Mouse (Mus musculus) kidney, adult 2 months (tissue): ENCODE data around the gene Vgll2.

ENCODE experiments used
- CTCF ChIP-seq: fragments of 200-500 bp; conservative IDR thresholded peaks from 2 replicates; pipeline ENCODE4 v1.5.1; 2011; ENCODE audit warnings: low read depth, mild to moderate bottlenecking, control low read depth, low read length, moderate library complexity, mixed read lengths; ENCODE audit not compliant: insufficient read depth, insufficient read length
- POLR2A ChIP-seq: fragments of 200-500 bp; IDR thresholded peaks from one replicate; pipeline ENCODE4 v1.6.1; 2011; ENCODE audit warnings: low read depth, low read length, control low read depth

DNA sequence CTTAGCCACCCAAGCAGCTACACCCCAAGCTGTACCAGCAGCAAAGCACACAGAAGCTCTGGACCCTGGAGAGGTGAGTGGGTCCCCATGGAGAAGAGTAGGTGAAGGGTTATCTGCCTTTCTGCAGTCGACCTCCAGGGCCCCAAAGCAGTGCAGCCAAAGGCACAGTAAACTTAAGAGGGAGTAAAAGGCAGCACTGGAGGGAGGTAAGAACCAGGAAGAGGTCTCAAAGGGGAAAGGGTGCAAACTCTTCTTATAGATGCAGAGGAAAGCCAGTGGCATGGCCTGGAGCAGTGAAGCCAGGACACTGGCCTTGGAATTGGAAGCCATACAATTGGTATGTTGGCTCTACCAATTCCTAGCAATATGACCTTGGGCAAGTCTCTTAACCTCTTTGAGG lies 3.0 kb downstream of the Vgll2 start:
- no peak for TF ChIP-seq POLR2A
- no peak for TF ChIP-seq CTCF
